Mouse (Mus musculus) neural tube, embryonic 15.5 days (tissue): Measurements from ENCODE around the gene Sf3a3. TPM values are rescaled to one million over a fixed set of nuclear protein-coding genes. Genes with fewer than 3 reads are reported as not detected.

Experiments
- ATAC-seq: fragments of 200-750 bp; cut with Nextera tagmentation; 2 replicates; pipeline ENCODE4 v1.8.0; 2017; ENCODE audit warnings: mild to moderate bottlenecking, moderate TSS enrichment, moderate library complexity; ENCODE audit not compliant: low FRiP score
- H3K27ac ChIP-seq: fragments of 300-500 bp; sonication (generic); replicated peaks from 2 replicates; pipeline ENCODE4 v1.5.1; 2015; ENCODE audit warnings: mild to moderate bottlenecking, inconsistent platforms
- H3K27me3 ChIP-seq: fragments of 300-500 bp; sonication (generic); replicated peaks from 2 replicates; pipeline ENCODE4 v1.6.1; 2015; ENCODE audit warnings: inconsistent platforms
- H3K36me3 ChIP-seq: fragments of 300-500 bp; sonication (generic); 2 replicates; pipeline ENCODE4 v1.6.1; 2015; ENCODE audit warnings: inconsistent platforms
- H3K4me1 ChIP-seq: fragments of 300-500 bp; sonication (generic); 2 replicates; pipeline ENCODE4 v1.6.1; 2015; ENCODE audit warnings: inconsistent platforms
- H3K4me2 ChIP-seq: fragments of 300-500 bp; sonication (generic); 2 replicates; pipeline ENCODE4 v1.6.1; 2015; ENCODE audit warnings: inconsistent platforms, mild to moderate bottlenecking, moderate library complexity
- H3K4me3 ChIP-seq: fragments of 300-500 bp; sonication (generic); replicated peaks from 2 replicates; pipeline ENCODE4 v1.5.1; 2015; ENCODE audit warnings: mild to moderate bottlenecking, inconsistent platforms
- H3K9ac ChIP-seq: fragments of 300-500 bp; sonication (generic); replicated peaks from 2 replicates; pipeline ENCODE4 v1.6.1; 2015; ENCODE audit warnings: mild to moderate bottlenecking, inconsistent platforms
- H3K9me3 ChIP-seq: fragments of 300-500 bp; sonication (generic); replicated peaks from 2 replicates; pipeline ENCODE4 v1.6.1; 2016; ENCODE audit warnings: inconsistent platforms
- WGBS: fragments of 180-500 bp; shearing (Covaris S2); methylation state at CpG from one replicate; pipeline ENCODE4 v1.1.7; 2015; ENCODE audit warnings: mixed read lengths; 5-methylcytosine and 5-hydroxymethylcytosine counted together
- polyA plus RNA-seq: library from polyadenylated mRNA; unstranded; fragments of >200 nt; fragmentation: Nextera tagmentation; extraction: Ambion mirVana; gene quantifications from 2 replicates; pipeline ENCODE4 v1.2.1, GENCODE M21; 2015

Sf3a3 gene
- polyA plus RNA-seq, 1 experiment from 2014 or later: 88.4 TPM

DNA sequence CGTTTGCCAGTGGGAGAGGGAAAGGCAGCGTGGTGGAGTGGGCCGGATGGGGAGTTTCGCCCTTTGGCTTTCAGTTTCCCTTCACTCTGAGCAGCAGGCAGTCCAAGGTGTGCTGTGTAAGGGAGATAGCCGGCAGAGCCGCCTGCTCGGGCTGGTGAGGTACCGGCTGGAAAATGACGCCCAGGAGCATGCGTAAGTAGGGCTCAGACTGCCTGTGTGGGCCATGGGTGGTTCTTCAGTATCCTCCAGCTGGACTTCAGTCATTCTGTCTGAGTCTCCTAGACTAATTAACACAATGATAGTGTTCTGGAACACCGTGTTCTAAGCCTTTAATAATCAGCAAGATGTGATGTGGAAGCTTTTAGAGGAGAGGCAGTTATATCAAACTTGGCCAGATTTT lies 28.3 kb downstream of the Sf3a3 start:
- Histone ChIP-seq H3K36me3 (peaks cover 18% of the 10 kb centered on the region), H3K4me3 (no peak overlapping the region), H3K9ac (no peak overlapping the region), H3K9me3 (no peaks in the 10 kb centered on the region), H3K27me3 (no peaks in the 10 kb centered on the region), H3K4me2 (peak overlapping the region; percentile 78; the same call in 1 of the 2 replicates), H3K27ac (no peak overlapping the region), H3K4me1 (peaks cover 17% of the 10 kb centered on the region)
- ATAC-seq: no peak
- WGBS: 90% methylated on average over 11 of the region's 11 CpGs

DNA sequence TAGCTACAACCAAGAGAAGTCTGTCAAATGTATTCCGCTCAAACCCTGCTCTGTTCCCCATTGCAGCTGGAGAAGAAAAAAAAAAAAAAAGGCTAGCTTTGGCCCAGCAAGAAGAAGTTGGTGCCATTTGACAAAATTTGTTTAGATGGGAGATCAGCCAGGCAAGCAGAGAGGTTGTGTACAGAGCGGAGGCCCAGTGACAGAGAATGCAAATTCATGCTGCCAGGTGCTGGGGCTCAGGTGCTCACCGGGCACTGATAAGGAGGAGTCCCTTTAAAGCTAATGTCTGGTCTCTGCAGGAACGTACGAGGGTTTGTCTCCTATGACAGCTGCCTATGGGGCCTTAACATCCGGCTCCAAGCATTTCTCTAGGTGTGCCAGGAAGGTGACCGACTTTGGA lies 32.0 kb downstream of the Sf3a3 start:
- H3K27ac ChIP-seq: no peak overlapping the region
- no peaks in the 10 kb centered on the region for H3K9me3 ChIP-seq
- WGBS: 79% methylated on average over 7 of the region's 7 CpGs
- H3K27me3 ChIP-seq: no peaks in the 10 kb centered on the region
- H3K4me3 ChIP-seq: no peak overlapping the region
- peaks cover 26% of the 10 kb centered on the region for H3K36me3 ChIP-seq
- H3K9ac ChIP-seq: no peak overlapping the region
- peaks cover 18% of the 10 kb centered on the region for H3K4me1 ChIP-seq
- no peak for ATAC-seq
- H3K4me2 ChIP-seq: no peak overlapping the region

DNA sequence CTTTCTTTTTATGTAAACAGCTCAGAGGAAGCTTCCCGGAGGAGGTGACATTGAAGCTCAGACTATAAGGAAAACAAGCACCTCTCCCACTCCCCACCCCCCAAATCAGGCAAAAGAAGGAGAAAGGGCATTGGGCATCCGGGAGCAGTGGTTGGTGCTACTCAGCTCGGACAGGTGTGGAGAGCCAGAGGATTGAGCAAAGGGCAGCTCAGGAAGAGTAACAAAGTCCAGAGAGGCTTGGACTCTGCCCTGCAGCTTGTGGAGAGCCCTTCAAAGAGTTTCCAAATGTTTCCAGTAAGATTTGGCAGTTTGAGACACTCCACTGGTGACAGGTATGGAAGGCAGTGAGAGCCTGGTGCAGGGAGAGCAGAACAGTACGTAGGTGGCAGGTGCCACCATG lies 33.3 kb downstream of the Sf3a3 start:
- no peak overlapping the region for H3K4me2 ChIP-seq
- peaks cover 19% of the 10 kb centered on the region for H3K4me1 ChIP-seq
- H3K9ac ChIP-seq: no peak overlapping the region
- 68% methylated on average over 4 of the region's 4 CpGs for WGBS
- no peaks in the 10 kb centered on the region for H3K27me3 ChIP-seq
- H3K4me3 ChIP-seq: no peak overlapping the region
- no peak overlapping the region for H3K27ac ChIP-seq
- no peaks in the 10 kb centered on the region for H3K9me3 ChIP-seq
- peaks cover 26% of the 10 kb centered on the region for H3K36me3 ChIP-seq
- no peak for ATAC-seq

DNA sequence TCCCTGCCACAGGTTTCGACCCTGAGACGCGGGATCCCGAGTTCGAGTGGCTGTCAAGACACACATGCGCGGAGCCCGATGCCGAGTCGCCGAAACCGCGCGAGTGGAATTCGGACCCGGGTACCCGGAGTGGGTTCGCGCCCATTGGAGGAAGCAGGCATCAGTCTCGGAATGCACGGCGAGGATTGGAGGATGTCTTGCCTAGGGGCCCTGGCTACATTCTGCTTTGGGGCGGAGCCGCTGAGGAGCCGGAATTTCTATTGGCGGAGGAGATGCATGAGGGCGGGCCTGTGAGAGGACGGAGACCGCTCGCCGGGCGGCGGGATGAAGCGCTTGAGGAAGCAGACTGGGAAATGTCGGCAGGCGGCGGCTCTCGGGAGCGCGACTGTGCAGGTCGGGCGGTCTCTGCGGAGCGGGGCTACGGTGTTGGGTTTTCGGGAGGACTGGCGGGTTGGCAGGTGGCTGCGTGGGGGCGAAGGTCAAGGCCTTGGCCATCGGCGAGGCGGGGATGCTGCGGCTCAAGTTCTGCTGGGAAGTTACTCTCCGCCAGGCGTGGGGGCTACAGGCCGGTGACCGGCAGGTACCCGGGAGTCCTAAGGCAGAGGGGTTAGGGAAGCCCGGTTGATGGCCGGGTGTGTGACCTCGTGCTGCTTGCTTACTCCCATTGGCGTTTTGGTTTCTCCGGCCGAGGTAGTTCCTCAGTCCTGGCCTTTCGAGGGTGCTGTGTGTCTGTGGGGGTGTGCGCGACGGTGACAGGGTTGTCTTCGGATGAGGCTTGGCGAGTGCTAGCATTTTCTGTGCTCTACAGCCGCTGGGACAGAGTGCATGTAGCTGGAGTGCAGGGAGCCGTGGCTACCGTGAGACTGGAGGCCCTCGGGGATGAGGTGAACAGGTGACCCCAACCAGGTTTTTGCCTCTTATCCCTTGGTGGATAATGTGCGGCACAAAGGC lies 37.0 kb downstream of the Sf3a3 start:
- peak; percentile 100 for ATAC-seq
- Histone ChIP-seq H3K27me3 (no peaks in the 10 kb centered on the region), H3K4me3 (peak overlapping the region; percentile 84), H3K4me1 (peaks cover 22% of the 10 kb centered on the region), H3K9me3 (no peaks in the 10 kb centered on the region), H3K36me3 (peaks cover 17% of the 10 kb centered on the region), H3K4me2 (peak overlapping the region; percentile 98), H3K9ac (peak overlapping the region; percentile 71), H3K27ac (no peak overlapping the region)
- under 1% methylated on average over 72 of the region's 75 CpGs for WGBS

GRCm38 (mm10) chr4:124752281-124753199 lies 38.0 kb downstream of the Sf3a3 start:
- Histone ChIP-seq H3K4me1 (peaks cover 22% of the 10 kb centered on the region), H3K9me3 (no peaks in the 10 kb centered on the region), H3K9ac (peak overlapping the region; percentile 71), H3K4me2 (peak overlapping the region; percentile 98), H3K36me3 (peaks cover 11% of the 10 kb centered on the region), H3K27ac (no peak overlapping the region), H3K4me3 (peak overlapping the region; percentile 84), H3K27me3 (no peaks in the 10 kb centered on the region)
- WGBS: 22% methylated on average over 15 of the region's 15 CpGs
- no peak for ATAC-seq

DNA sequence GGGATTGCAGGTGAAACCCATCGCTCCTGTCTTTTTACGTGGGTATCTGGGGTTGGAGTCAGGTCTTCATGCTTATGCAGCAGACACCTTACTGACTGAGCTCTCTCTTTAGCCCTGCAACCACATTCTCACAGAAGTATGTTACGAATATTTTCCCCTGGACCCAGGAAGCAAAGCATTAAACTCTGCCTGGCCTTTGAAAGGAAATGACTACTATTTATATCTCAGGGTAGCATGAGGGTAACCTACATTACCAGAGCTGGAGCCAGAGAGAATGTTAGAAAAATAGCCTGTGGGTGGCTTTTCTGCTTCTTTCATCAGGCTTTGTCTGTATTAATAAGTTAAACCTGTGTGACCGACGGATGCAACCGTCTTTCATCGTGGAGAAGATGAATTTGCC lies 41.0 kb downstream of the Sf3a3 start:
- ATAC-seq: no peak
- H3K4me2 ChIP-seq: no peak overlapping the region
- H3K9ac ChIP-seq: no peak overlapping the region
- H3K27ac ChIP-seq: no peak overlapping the region
- WGBS: 72% methylated on average over 7 of the region's 7 CpGs
- no peak overlapping the region for H3K4me3 ChIP-seq
- peaks cover 8% of the 10 kb centered on the region; the same call in 1 of the 2 replicates for H3K36me3 ChIP-seq
- peaks cover 22% of the 10 kb centered on the region for H3K4me1 ChIP-seq
- H3K27me3 ChIP-seq: no peaks in the 10 kb centered on the region
- no peaks in the 10 kb centered on the region for H3K9me3 ChIP-seq

- H3K36me3 ChIP-seq: peaks cover 8% of the 10 kb centered on the region; the same call in 1 of the 2 replicates
- H3K4me1 ChIP-seq: 0 out of 2 replicates have a peak, but pooled peaks cover 3% of the 10 kb centered on the region
- peak overlapping the region; percentile 23; the same call in 1 of the 2 replicates for H3K27ac ChIP-seq
- no peak overlapping the region for H3K4me3 ChIP-seq
- no peak overlapping the region for H3K9ac ChIP-seq
- WGBS: 75% methylated on average over 7 of the region's 7 CpGs
- H3K9me3 ChIP-seq: no peaks in the 10 kb centered on the region
- no peak overlapping the region for H3K4me2 ChIP-seq
- ATAC-seq: no peak
- no peaks in the 10 kb centered on the region for H3K27me3 ChIP-seq
These were observed 44.8 kb downstream of the Sf3a3 start for GRCm38 (mm10) chr4:124759305-124759811.

- Histone ChIP-seq H3K36me3 (peaks cover 8% of the 10 kb centered on the region; the same call in 1 of the 2 replicates), H3K9me3 (no peaks in the 10 kb centered on the region), H3K27me3 (no peaks in the 10 kb centered on the region), H3K9ac (no peak overlapping the region), H3K4me1 (no peaks in the 10 kb centered on the region), H3K27ac (no peak overlapping the region), H3K4me3 (no peak overlapping the region), H3K4me2 (no peak overlapping the region)
- 66% methylated on average over 1 of the region's 1 CpGs for WGBS
- no peak for ATAC-seq
These were observed 46.6 kb downstream of the Sf3a3 start for GRCm38 (mm10) chr4:124761201-124761600.

DNA sequence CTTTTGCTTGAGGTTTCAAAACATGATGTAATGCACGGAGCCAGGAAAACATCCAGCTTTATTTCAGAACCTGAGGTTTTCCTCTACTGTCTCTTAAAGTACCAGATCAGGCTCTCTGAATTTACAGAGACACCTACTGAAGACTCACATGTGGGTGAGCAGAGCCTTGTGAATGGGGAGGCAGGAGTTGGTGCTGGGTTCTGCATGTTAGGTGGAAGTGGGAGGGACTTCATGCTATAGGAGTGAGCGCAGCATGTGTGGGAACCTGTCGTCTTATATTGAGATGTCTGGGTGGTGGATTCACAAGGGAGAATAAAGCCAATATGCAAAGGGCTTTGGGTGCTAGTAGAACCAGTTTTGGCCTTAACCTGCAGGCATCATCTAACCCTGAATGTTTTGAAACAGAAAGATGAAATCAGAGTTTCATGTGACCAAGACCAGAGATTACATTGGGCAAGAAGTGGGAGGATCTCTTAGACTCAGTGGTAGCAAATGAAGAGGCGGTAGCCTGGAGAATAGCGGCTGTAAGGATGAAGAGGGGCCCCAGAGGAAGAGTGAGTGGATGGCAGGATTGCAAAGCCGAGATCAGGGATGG lies 48.4 kb downstream of the Sf3a3 start:
- 89% methylated on average over 6 of the region's 6 CpGs for WGBS
- H3K4me3 ChIP-seq: no peak overlapping the region
- H3K9me3 ChIP-seq: no peaks in the 10 kb centered on the region
- ATAC-seq: no peak
- H3K27ac ChIP-seq: no peak overlapping the region
- no peaks in the 10 kb centered on the region for H3K4me1 ChIP-seq
- peaks cover 8% of the 10 kb centered on the region; the same call in 1 of the 2 replicates for H3K36me3 ChIP-seq
- no peak overlapping the region for H3K4me2 ChIP-seq
- H3K9ac ChIP-seq: no peak overlapping the region
- no peaks in the 10 kb centered on the region for H3K27me3 ChIP-seq

DNA sequence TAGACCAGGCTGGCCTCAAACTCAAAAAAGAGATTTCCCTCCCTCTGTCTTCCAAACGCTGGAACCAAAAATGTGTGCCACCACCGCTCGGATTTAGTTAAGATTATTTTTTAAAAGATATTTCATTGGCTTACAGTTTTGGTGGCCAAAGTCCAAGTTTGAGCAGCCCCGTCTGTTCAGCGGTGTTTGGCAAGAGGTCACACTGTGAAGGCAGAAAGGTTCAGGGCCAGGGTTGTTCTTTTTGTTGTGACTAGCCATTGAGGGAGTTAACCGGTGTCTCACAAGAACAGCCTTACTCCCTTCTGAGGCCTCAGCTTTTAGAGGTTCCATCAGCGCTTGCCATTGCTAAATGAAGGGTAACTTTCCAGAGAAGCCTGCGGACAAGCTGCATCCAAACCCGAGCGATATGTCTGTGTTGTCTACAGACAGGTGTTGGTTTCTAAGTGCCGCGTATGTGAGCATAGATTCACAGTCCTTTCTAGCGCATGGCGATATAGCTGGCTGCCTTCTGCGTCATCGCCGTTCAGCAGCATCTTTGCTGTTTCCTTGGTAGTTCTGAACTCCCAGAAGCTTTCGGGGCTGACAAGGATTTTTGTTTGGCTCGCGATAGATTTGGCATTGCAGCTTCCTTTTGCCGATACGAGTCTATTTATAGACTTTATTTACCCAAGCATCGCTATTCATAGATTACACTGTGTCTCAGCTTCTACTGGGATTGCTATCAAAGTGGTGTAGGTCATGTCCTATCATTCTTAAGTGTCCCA lies 51.4 kb downstream of the Sf3a3 start:
- H3K4me3 ChIP-seq: no peak overlapping the region
- no peak for ATAC-seq
- no peak overlapping the region for H3K27ac ChIP-seq
- 91% methylated on average over 23 of the region's 23 CpGs for WGBS
- H3K9me3 ChIP-seq: no peaks in the 10 kb centered on the region
- no peaks in the 10 kb centered on the region for H3K27me3 ChIP-seq
- H3K4me2 ChIP-seq: no peak overlapping the region
- H3K4me1 ChIP-seq: no peaks in the 10 kb centered on the region
- H3K36me3 ChIP-seq: no peaks in the 10 kb centered on the region
- no peak overlapping the region for H3K9ac ChIP-seq
